Mouse (Mus musculus) macrophage (primary cell): ENCODE measurements around the gene Zfp42. TPM values are rescaled to one million over a fixed set of nuclear protein-coding genes. Genes with fewer than 3 reads are reported as not detected.
"Not testable (repeated sequence)": the region's sequence is repeated elsewhere in the genome, so short reads cannot be mapped to it uniquely, and the experiment has no call there.

Experiments used
- H3K27ac ChIP-seq: fragments of 350-480 bp; formaldehyde crosslinking; 2 replicates; pipeline ENCODE4 v1.9.0; 2021
- H3K36me3 ChIP-seq: fragments of 350-480 bp; formaldehyde crosslinking; 2 replicates; pipeline ENCODE4 v1.9.0; 2021; ENCODE audit errors: inconsistent target
- H3K4me3 ChIP-seq: fragments of 350-480 bp; formaldehyde crosslinking; 2 replicates; pipeline ENCODE4 v1.9.0; 2021; ENCODE audit errors: inconsistent target
- H3K79me2 ChIP-seq: fragments of 350-480 bp; formaldehyde crosslinking; 2 replicates; pipeline ENCODE4 v1.9.0; 2021; ENCODE audit errors: inconsistent target
- WGBS: methylation state at CpG from one replicate; pipeline ENCODE4 v1.1.7; 2026; ENCODE audit warnings: inconsistent platforms; ENCODE audit not compliant: missing documents; 5-methylcytosine and 5-hydroxymethylcytosine counted together
- polyA plus RNA-seq: library from polyadenylated mRNA; stranded (reverse); fragments of 250-400 nt; gene quantifications from 3 replicates; pipeline ENCODE4 v1.2.4, GENCODE M21; 2018; ENCODE audit warnings: inconsistent platforms
- total RNA-seq, 78 experiments: library from RNA; depleted of rRNA; stranded (reverse); fragments of 250-400 nt; gene quantifications; 1 replicate in 9 of 78; 2 replicates in 24 of 78; 3 replicates in 43 of 78; 4 replicates in 2 of 78; pipeline ENCODE4 v1.2.4; 2018; ENCODE audit warnings: inconsistent platforms in 56 of 78

Gene Zfp42
- not detected for total RNA-seq (2018; cell fraction: chromatin; rRNA removed)
- not detected for total RNA-seq (2018; cell fraction: cytosol; rRNA removed)
- total RNA-seq (2018; cell fraction: nucleus; rRNA removed): not detected
- not detected in 3 replicates for polyA plus RNA-seq

DNA sequence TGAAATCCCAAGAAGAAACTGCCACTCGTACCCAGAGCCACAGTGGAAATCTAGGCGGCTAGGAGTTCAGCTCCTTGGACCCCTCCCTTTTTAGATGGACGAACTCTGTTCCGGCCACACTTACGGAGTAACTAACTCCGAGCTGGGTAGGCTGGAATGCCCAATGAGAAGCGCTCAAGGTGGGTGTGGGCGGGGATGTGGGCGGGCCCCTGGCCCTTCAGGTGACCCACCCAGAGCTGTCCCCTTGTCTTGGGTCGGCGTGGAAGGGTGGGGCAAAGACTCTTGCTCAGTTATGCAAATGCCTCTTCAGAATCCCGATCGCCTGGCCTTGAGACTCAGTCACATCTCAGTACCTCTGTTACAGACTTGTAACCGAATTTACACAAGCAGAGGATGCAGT lies at the start of gene Zfp42:
Zfp42 (minus strand) TSS at position 85 of the 400 bp plus-strand sequence.
- no peak within 1 kb of the TSS for H3K4me3 ChIP-seq
- no peak within 1 kb of the TSS for H3K27ac ChIP-seq
- WGBS: 51% methylated on average over 14 of the region's 14 CpGs
- no peaks in the 10 kb centered on the region for H3K36me3 ChIP-seq
- H3K79me2 ChIP-seq: no peaks in the 10 kb centered on the region

DNA sequence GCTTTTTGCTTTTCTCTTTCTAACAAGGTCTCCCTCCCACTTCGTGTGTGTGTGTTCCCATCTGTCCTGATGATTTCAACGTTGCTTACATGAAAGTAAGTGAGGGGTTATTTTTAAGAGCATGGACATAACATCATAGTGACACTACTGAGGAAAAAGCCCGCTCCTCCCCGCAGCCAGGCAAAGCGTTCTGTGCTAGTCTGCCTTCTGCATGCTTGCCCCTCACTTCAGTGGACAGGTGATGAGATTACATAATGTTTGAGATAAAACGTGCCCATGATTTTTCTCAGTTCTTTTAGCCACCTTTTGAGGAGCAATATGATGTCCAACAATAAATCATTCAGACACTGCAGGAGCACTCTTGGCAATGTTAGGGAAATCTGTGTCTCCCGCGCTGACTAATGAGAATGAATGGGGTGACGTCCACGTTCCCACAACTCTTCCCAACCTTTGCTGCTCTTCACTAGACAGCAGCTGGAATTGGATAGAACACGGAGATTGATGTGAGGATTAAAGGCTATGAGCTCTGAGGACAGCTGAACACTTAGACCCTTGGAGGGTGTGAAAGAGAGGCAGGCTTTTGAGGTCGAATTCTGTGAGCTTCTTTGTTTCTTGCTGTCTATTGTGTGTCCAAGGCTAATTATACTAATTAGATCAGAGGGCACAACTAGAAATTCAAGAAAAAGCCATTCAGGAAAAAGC lies 49.4 kb upstream of the Zfp42 start:
- Histone ChIP-seq H3K36me3 (no peaks in the 10 kb centered on the region), H3K79me2 (no peaks in the 10 kb centered on the region), H3K27ac (no peak overlapping the region), H3K4me3 (no peak overlapping the region)
- 85% methylated on average over 12 of the region's 12 CpGs for WGBS

DNA sequence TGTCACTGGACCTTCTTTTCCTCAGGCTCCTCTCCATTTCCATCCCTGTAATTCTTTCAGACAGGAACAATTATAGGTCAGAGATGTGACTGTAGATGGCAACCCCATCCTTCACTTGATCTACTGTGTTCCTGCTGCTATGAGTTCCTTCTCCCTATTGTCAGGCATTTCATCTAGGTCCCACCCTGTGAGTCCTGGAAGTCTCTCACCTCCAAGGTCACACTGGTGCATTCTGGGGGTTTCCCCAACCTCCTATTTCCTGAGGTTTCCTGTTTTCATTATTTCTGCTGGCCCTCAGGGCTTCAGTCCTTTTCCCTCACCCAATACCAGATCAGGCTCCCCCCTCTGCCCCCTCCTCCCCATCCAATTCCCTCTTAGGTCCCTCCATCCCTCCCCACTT lies 45.5 kb upstream of the Zfp42 start:
- not testable (repeated sequence) for H3K27ac ChIP-seq, H3K4me3 ChIP-seq, H3K79me2 ChIP-seq, H3K36me3 ChIP-seq

DNA sequence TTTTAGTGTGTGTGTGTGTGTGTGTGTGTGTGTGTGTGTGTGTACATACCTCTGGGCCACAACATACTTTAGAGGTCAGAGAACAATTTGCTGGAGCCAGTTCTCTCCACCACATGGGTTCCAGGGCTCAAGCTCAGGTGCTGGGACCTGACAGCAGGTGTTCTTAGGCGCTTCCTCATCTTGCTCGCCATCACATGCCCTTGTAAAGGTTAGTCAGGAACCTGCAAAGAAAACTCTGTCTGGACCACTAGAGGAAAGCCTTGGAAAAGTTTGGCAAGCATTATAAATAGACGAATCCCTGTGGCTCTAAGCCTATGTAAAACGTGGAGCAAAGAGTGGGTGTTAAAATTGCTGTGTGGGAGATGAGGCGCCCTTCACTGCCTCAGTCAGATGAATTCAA lies 31.8 kb upstream of the Zfp42 start:
- H3K4me3 ChIP-seq: no peak overlapping the region
- no peaks in the 10 kb centered on the region for H3K79me2 ChIP-seq
- WGBS: 71% methylated on average over 5 of the region's 5 CpGs
- H3K27ac ChIP-seq: no peak overlapping the region
- no peaks in the 10 kb centered on the region for H3K36me3 ChIP-seq

DNA sequence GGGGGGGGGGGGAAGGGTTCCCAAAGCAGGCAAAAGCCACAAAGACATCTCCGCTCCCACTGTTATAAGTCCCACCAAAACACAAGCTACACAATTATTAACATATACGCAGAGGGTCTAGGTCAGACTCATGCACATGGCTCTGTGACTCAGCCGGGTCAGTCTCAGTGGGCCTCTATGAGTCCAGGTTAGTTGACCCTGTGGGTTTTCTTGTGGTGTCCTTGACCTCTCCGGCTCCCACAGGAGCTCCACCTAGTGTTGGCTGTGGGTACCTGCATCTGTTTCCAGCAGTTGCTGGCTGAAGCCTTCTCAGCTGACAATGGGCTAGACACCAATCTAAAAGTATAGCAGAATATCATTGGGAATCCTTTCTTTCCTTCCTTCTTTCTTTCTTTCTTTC lies 26.7 kb upstream of the Zfp42 start:
- WGBS: 63% methylated on average over 3 of the region's 4 CpGs
- Histone ChIP-seq H3K27ac (no peak overlapping the region), H3K4me3 (no peak overlapping the region), H3K79me2 (no peaks in the 10 kb centered on the region), H3K36me3 (no peaks in the 10 kb centered on the region)

DNA sequence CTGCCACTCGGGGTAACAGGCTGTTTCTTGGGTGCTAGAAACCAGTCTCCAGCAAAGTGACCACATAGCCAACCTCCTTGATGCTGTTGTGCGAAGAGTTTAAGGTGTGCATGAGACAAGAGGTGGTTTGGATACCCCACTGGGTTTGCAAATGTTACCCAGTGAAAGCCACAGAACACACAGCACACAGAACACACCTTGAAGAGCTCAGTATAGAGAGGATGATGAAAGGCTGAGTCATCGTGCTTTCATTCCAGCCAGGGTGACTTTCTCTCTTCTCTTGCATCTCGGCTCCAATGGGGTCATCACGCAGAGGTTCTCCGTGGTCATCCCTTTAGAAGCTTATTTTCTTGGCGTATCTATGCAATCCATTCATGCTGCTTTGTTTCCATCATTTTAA lies 24.9 kb upstream of the Zfp42 start:
- Histone ChIP-seq H3K79me2 (no peaks in the 10 kb centered on the region), H3K36me3 (no peaks in the 10 kb centered on the region), H3K4me3 (no peak overlapping the region), H3K27ac (no peak overlapping the region)
- WGBS: 93% methylated on average over 7 of the region's 7 CpGs

DNA sequence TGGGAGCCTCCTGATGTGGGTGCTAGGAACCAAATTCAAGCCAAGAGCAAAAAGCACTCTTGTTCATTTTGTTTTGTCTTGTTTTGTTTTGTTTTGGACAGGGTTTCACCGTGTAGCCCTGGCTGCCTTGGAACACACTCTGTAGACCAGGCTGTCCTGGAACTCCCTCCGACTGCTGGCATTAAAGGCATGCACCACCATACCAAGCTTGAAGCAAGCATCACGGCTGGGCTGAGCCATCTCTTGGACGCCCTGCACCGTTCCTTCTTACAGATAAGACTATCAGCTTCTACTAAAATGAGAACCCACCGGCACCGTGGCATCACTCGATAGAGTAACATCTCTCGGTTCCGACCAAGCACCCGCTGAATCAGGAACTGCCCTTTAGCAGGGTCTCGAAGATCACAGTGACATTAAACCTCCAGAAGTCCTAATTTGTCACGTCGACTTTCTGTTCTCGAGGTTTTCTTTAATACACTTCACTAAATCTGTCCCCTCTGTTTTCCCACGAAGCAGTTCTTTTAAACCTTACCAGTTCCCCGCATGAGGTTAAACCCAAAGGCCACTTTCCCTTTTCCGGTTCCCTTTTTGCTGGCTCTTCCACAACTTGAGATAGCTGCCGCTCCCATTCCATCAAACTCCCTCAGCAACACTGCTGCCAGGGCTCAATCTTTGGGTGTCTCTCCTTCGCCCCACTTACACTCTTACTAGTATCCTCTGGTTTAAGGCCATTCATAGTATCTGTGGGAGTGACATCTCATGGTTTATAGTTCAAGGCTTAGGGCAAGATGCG lies 23.3 kb upstream of the Zfp42 start:
- H3K79me2 ChIP-seq: no peaks in the 10 kb centered on the region
- H3K4me3 ChIP-seq: no peak overlapping the region
- H3K36me3 ChIP-seq: no peaks in the 10 kb centered on the region
- H3K27ac ChIP-seq: no peak overlapping the region
- WGBS: 92% methylated on average over 21 of the region's 21 CpGs

DNA sequence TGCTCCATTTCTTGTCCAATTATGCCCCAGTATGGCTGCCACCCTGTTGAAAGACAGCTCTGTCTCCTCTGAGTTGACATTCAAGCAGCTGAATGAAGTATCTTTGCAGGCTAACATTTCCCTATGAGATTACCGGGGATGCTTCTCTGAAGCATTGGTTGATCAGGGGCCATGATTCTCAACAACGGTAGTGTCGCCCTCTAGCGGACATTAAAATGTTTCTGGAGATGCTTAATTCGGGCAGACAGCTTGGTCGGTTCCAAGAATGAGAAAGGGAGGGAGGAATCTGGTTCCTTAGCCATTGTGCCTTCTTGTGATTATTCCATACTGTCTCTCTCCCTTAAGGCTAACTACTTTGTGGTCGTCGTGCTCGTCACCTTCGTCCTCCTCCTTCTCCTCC lies 21.9 kb upstream of the Zfp42 start:
- Histone ChIP-seq H3K4me3 (no peak overlapping the region), H3K36me3 (no peaks in the 10 kb centered on the region), H3K27ac (no peak overlapping the region), H3K79me2 (no peaks in the 10 kb centered on the region)
- 82% methylated on average over 6 of the region's 10 CpGs for WGBS

DNA sequence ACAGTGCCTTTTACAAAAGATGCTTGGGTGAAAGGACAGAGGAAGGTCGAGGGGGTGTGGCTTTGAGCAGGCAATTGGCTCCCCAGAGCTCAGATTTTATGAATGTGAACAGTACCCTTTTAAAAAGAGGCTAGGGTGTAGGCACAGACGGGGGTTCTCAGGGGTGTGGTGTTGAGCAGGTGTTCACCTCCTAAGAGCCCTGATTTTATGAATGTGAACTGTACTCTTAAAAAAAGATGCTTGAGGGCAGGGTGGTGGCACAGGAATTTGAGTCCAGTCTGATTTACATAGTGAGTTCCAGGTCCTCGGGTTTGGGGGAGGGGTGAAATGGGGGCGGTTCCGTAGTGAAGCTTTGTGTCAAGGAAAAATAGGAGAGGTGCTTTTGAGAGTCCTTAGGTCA lies 14.0 kb upstream of the Zfp42 start:
- Histone ChIP-seq H3K36me3 (no peaks in the 10 kb centered on the region), H3K79me2 (no peaks in the 10 kb centered on the region), H3K27ac (no peak overlapping the region), H3K4me3 (no peak overlapping the region)
- WGBS: 82% methylated on average over 5 of the region's 5 CpGs

DNA sequence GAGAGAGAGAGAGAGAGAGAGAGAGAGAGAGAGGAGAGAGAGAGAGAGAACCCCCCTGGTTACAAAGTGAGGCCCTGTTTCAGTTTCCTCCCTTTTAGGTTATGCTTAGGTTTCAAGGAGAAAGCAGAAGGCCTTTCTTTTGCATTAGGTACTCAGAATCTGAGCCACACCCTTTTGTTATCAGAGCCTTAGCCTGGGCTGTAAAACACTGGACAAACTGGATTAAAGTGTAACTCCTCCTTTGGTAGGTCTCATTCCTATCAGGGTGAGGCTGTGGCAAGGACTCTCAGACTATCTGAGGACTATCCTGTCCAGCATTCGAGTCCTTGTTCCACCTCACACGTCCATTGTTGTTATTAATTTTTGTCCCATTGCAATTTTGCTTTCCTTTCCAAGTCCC lies 1.4 kb upstream of the Zfp42 start:
- H3K27ac ChIP-seq: no peak overlapping the region
- no peaks in the 10 kb centered on the region for H3K79me2 ChIP-seq
- 79% methylated on average over 2 of the region's 2 CpGs for WGBS
- no peak overlapping the region for H3K4me3 ChIP-seq
- H3K36me3 ChIP-seq: no peaks in the 10 kb centered on the region

DNA sequence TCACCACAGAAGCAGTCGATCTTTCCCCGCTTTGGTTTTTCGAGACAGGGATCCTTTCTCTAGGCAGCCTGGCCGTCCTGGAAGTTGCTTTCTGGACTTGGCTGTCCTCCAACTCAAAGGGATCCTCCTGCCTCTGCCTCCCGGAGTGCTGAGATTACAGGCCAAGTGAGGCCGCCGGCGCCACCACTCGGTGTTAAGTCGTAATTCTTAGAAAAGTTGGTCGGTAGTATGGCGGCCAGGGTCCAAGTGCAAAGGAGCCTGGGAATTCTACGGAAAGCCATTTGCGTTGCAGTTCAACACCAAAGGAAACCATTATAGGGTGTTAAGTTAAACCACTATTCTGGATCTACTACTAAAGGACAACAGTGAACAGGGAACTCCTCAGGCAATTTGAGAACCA lies 1.1 kb downstream of the Zfp42 start:
- WGBS: 89% methylated on average over 11 of the region's 14 CpGs
- Histone ChIP-seq H3K36me3 (no peaks in the 10 kb centered on the region), H3K79me2 (no peaks in the 10 kb centered on the region), H3K27ac (no peak overlapping the region), H3K4me3 (no peak overlapping the region)

DNA sequence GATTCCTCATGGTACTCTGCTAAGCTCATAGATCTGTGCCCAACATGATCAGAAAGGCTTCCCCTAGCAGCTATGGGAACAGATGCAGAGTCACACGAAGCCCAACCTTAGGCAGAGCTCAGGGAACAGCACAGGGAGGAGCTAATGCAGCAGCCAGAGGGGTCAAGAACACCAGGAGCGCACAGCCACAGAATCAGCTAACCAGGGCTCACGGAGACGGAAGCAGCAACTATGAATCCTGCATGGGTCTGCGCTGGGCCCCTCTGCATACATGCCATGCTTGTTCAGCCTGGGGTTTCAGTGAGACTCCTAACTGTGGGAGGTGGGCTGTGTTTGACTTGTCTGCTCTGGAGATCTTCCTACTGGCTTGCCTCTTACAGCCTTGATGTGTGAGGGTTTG lies 7.0 kb downstream of the Zfp42 start:
- H3K36me3 ChIP-seq: no peaks in the 10 kb centered on the region
- H3K27ac ChIP-seq: no peak overlapping the region
- no peaks in the 10 kb centered on the region for H3K79me2 ChIP-seq
- WGBS: 74% methylated on average over 5 of the region's 5 CpGs
- no peak overlapping the region for H3K4me3 ChIP-seq

DNA sequence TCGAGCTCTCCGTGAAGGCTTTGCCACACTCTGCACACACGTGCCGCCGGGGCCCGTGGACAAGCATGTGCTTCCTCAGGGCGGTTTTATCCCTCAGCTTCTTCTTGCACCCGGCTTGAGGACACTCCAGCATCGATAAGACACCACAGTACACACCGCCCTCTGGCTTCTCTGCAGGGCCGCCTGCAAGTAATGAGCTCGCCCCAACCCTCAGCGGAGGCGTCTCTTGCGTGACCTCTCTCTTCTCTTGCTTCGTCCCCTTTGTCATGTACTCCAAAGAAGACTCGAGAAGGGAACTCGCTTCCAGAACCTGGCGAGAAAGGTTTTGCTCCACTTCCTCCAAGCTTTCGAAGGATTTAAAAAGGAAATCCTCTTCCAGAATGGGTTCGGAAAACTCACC lies 11.0 kb downstream of the Zfp42 start:
- H3K79me2 ChIP-seq: no peaks in the 10 kb centered on the region
- no peaks in the 10 kb centered on the region for H3K36me3 ChIP-seq
- no peak overlapping the region for H3K27ac ChIP-seq
- 79% methylated on average over 21 of the region's 21 CpGs for WGBS
- no peak overlapping the region for H3K4me3 ChIP-seq

DNA sequence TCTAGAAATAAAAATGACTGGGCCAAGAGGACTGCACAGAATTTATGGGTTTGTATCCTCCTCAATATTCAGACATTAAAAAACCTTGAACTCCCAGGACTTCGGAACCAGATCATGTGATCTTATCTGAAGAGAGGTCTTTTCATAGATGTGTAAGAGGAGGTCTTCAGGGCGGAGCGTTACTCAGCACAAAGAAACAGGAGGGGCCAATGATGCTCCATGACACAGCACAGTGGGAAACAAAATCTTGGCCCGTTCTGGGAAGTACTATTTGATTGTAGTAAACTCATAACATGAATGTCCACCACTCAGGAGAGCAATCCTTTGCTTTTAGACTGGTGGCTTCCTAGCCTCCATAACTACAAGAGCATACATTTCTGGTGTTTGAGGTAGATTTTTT lies 12.6 kb downstream of the Zfp42 start:
- no peak overlapping the region for H3K27ac ChIP-seq
- no peaks in the 10 kb centered on the region for H3K36me3 ChIP-seq
- WGBS: 87% methylated on average over 4 of the region's 4 CpGs
- no peaks in the 10 kb centered on the region for H3K79me2 ChIP-seq
- H3K4me3 ChIP-seq: no peak overlapping the region

DNA sequence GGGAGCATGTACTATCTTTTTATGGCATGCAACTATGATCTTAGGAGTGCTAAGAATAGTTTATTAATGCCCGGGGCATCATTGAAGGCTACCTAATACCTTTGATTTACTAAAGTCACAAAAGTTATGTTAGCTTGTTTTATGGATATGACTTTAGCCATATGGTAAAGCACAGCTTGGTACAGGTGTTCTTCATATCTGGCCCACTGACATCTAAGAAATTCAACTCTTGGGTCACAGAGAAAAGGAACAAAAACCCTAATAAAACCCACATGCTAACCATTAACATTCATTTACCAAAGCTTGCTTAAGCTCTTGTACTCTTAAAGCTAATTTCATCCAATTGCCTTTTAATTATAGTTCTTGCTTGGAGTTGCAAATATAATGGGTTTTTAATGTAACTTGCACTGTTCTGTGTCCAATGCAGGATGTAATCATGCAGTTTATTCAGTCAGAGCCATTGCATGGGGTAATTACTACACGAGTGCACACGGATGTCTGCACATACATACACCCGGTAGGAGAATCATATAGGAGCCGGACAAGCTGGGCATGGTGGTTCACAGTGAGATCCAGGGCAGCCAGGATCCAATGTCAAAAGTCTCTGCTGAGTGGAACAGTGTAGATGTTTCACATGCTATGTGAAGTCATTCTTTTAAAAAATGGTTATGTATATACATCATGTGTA lies 16.2 kb downstream of the Zfp42 start:
- Histone ChIP-seq H3K27ac (no peak overlapping the region), H3K79me2 (no peaks in the 10 kb centered on the region), H3K4me3 (no peak overlapping the region), H3K36me3 (no peaks in the 10 kb centered on the region)
- 72% methylated on average over 2 of the region's 5 CpGs for WGBS
